Mouse (Mus musculus) olfactory bulb, adult 2 months (tissue): ENCODE results near the gene Pde6h.

ENCODE experiments used
- CTCF ChIP-seq: fragments of 200-500 bp; IDR thresholded peaks from 2 replicates; pipeline ENCODE4 v1.5.1; 2012; ENCODE audit warnings: low read depth, mild to moderate bottlenecking, low read length, moderate library complexity; ENCODE audit not compliant: insufficient read depth
- POLR2A ChIP-seq: fragments of 200-500 bp; IDR thresholded peaks from 2 replicates; pipeline ENCODE4 v1.6.1; 2012; ENCODE audit warnings: mild to moderate bottlenecking, low read depth, low read length, moderate library complexity; ENCODE audit not compliant: insufficient read depth

DNA sequence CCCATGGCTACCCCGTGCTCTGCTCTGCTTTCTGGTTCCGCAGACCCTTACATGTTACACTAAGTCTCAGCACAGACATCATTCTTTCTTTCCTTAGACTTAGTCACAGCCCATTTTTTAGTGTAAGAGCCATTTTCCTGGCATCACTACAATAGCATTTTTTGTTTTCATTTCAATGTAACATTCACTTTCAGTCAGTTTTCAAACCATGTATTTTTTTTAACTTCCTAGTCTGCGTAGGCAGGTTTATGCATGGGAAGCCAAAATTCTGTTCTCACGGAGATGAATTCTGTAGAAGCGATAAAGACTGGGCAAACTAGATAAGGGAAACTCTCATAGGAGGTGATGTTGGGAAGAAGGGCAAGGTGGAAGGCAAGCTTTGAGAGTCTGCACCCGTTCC, 34.1 kb upstream of the Pde6h start:
- TF ChIP-seq CTCF (no peak), POLR2A (no peak)
